Mouse (Mus musculus) liver, embryonic 16.5 days (tissue): ENCODE measurements at regions not wholly inside any gene's neighbourhood (a gene's known extent, or its start where the extent isn't known, plus 50 kb on each side); places are given as distances from the start of the nearest gene placed in this dataset.

Experiments used
- ATAC-seq: fragments of 200-750 bp; cut with Nextera tagmentation; 2 replicates; pipeline ENCODE4 v1.8.0; 2017; ENCODE audit warnings: low read depth, mild to moderate bottlenecking, moderate number of reproducible peaks, moderate library complexity
- H3K27ac ChIP-seq: fragments of 300-500 bp; sonication (generic); 2 replicates; pipeline ENCODE4 v1.5.1; 2014; ENCODE audit warnings: mild to moderate bottlenecking, low read length
- H3K27me3 ChIP-seq: fragments of 300-500 bp; sonication (generic); 2 replicates; pipeline ENCODE4 v1.6.1; 2014; ENCODE audit warnings: low read depth, low read length, mixed read lengths; ENCODE audit not compliant: control insufficient read depth, insufficient read depth
- H3K36me3 ChIP-seq: fragments of 300-500 bp; sonication (generic); 2 replicates; pipeline ENCODE4 v1.6.1; 2014; ENCODE audit warnings: mild to moderate bottlenecking; ENCODE audit not compliant: control insufficient read depth, insufficient read depth
- H3K4me1 ChIP-seq: fragments of 300-500 bp; sonication (generic); 2 replicates; pipeline ENCODE4 v1.6.1; 2014; ENCODE audit warnings: low read depth, low read length, mixed read lengths; ENCODE audit not compliant: control insufficient read depth
- H3K4me2 ChIP-seq: fragments of 300-500 bp; sonication (generic); 2 replicates; pipeline ENCODE4 v1.6.1; 2014; ENCODE audit warnings: low read depth, low read length, mixed read lengths
- H3K4me3 ChIP-seq: fragments of 300-500 bp; sonication (generic); 2 replicates; pipeline ENCODE4 v1.5.1; 2014; ENCODE audit warnings: low read depth, mild to moderate bottlenecking, low read length
- H3K9ac ChIP-seq: fragments of 300-500 bp; sonication (generic); 2 replicates; pipeline ENCODE4 v1.6.1; 2014; ENCODE audit warnings: low read depth, low read length
- H3K9me3 ChIP-seq: fragments of 300-500 bp; sonication (generic); replicated peaks from 2 replicates; pipeline ENCODE4 v1.6.1; 2016; ENCODE audit warnings: low read length; ENCODE audit not compliant: control insufficient read depth
- WGBS: fragments of 180-500 bp; shearing (Covaris S2); extraction: QIAGEN DNeasy Blood & Tissue Kit; methylation state at CpG from one replicate; pipeline ENCODE4 v1.1.7; 2014; ENCODE audit not compliant: insufficient replicate concordance; 5-methylcytosine and 5-hydroxymethylcytosine counted together

DNA sequence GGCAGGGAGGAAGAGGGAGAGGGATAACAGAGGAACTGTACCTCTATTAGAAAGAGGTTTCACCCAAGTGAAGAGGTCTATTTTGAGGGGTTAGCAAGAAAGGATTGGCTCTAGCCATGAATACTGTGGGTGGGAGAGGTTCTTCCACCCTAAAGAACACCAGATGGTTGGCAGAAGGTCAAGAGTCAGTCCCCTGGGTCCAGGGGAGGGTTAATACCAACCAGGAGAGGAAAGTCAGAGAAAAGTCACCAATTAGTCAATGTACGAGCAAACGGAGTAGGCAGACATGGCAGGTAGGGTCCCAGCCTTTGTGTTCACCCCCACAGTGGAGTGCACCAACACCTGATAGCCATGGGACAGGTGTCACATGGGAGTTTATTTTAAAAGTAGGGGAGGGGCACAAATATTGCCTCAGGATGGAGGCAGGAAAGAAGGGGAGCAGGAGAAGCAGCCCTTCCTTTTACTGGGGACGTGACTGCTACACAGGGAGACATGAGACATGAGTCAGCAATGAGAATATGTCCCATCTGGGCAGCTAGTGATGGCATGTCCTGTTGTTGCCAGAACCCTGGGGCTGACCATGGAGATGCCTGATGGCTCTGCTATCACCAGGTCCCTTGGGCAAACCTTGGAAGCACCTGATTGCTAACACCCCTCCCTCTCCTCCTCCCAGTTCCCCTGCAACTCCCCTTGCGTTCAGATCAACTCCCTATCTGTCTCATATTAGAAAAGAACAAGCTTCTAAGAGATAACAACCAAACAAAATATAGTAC, 593.4 kb upstream of the Cited2 start:
- ATAC-seq, result no peak
- H3K4me2 ChIP-seq, result no peak overlapping the region
- no peaks in the 10 kb centered on the region for H3K9me3 ChIP-seq
- H3K27me3 ChIP-seq, result no peaks in the 10 kb centered on the region
- no peaks in the 10 kb centered on the region for H3K36me3 ChIP-seq
- 69% methylated on average over 4 of the region's 4 CpGs for WGBS
- no peak overlapping the region for H3K27ac ChIP-seq
- H3K4me3 ChIP-seq, result no peak overlapping the region
- H3K9ac ChIP-seq, result no peak overlapping the region
- H3K4me1 ChIP-seq, result no peaks in the 10 kb centered on the region

DNA sequence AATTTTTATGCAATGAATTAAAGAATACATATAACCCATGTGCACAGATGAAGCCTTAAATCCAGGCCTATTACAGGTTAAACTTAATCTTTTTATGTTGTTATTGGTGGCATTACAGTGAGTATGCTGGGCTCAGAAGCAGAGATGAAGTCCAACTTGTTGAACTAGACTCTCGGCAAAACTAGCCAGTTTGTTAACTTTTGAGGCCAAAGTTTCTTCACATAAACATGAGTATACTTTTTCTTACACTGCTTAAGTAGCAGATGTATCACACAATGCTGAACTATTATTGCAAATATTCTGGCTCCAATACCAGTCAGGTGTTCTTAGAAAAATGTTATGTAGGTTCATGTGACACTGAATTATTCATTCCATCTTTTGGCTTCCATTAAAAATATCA, 592.4 kb upstream of the Cited2 start:
- no peaks in the 10 kb centered on the region for H3K4me1 ChIP-seq
- no peak overlapping the region for H3K4me3 ChIP-seq
- no peak overlapping the region for H3K4me2 ChIP-seq
- 57% methylated on average over 1 of the region's 1 CpGs for WGBS
- no peak for ATAC-seq
- H3K9ac ChIP-seq, result no peak overlapping the region
- no peaks in the 10 kb centered on the region for H3K36me3 ChIP-seq
- H3K27ac ChIP-seq, result no peak overlapping the region
- no peaks in the 10 kb centered on the region for H3K27me3 ChIP-seq
- no peaks in the 10 kb centered on the region for H3K9me3 ChIP-seq

DNA sequence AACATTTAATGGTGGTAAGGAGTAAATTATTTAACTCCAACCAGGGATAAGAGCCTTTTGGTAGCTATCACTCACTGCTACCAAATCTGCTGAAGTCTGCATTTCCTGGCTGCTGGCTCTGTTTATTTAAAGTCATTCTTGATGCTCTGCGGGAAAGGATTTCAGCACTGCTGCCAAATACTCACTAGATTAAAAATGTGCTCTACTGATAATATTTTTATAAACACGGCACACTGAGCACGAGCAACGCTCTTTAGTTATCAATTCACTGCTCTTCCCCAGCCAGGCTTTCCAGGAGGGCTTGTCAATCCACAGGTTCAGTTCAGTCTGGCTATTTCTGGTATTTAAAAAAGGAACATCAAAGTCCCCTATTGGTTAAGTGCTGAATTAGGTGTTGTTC, 591.3 kb upstream of the Cited2 start:
- no peaks in the 10 kb centered on the region for H3K9me3 ChIP-seq
- no peaks in the 10 kb centered on the region for H3K4me1 ChIP-seq
- H3K27ac ChIP-seq, result no peak overlapping the region
- H3K36me3 ChIP-seq, result no peaks in the 10 kb centered on the region
- H3K4me3 ChIP-seq, result no peak overlapping the region
- no peak overlapping the region for H3K9ac ChIP-seq
- ATAC-seq, result no peak
- 37% methylated on average over 4 of the region's 4 CpGs for WGBS
- H3K4me2 ChIP-seq, result no peak overlapping the region
- H3K27me3 ChIP-seq, result no peaks in the 10 kb centered on the region

DNA sequence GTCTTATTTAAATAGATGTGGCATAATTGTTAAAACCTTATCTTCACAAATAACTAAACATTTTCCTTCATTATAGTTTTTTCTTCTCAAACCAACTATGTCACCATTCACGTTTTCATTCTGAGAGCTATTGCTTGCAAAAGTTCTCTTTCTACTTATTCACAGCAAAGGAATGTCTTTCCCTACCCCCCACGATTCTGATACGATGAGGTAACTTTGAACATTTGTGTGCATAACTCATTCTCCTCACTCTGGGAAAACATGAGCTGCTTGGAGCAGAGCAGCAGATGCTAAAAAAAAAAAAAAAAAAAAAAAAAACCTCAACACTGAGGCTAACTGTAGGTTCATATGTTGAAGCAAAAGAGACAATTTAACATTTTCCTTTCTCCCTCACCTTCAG, 547.6 kb upstream of the Cited2 start:
- Histone ChIP-seq H3K27ac (no peak overlapping the region), H3K36me3 (no peaks in the 10 kb centered on the region), H3K9me3 (no peaks in the 10 kb centered on the region), H3K4me2 (no peak overlapping the region), H3K27me3 (no peaks in the 10 kb centered on the region), H3K4me3 (no peak overlapping the region), H3K9ac (no peak overlapping the region), H3K4me1 (no peaks in the 10 kb centered on the region)
- no peak for ATAC-seq
- WGBS, result 56% methylated on average over 3 of the region's 3 CpGs

DNA sequence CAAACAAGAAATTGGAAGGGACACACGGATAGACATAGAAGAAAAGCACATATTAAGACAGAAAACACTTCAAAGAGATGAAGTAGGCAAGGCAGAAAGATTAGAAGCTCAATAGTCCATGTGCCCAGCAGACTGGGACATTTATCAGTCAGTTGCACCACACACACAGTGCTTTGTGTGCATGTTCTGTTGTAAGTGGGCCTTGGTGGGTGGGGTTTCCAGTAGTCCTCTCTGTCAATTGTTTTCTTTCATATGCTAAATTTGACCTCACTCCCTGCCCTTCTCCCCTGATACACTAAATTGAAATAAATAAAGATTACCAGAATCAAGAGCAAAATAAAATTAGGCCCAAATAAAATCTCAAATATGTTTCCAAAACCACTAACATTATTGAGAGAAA, 546.0 kb upstream of the Cited2 start:
- H3K4me2 ChIP-seq, result no peak overlapping the region
- no peak overlapping the region for H3K27ac ChIP-seq
- H3K4me3 ChIP-seq, result no peak overlapping the region
- H3K9ac ChIP-seq, result no peak overlapping the region
- no peaks in the 10 kb centered on the region for H3K9me3 ChIP-seq
- no peaks in the 10 kb centered on the region for H3K27me3 ChIP-seq
- H3K4me1 ChIP-seq, result no peaks in the 10 kb centered on the region
- WGBS, result 41% methylated on average over 1 of the region's 1 CpGs
- H3K36me3 ChIP-seq, result no peaks in the 10 kb centered on the region
- ATAC-seq, result no peak

DNA sequence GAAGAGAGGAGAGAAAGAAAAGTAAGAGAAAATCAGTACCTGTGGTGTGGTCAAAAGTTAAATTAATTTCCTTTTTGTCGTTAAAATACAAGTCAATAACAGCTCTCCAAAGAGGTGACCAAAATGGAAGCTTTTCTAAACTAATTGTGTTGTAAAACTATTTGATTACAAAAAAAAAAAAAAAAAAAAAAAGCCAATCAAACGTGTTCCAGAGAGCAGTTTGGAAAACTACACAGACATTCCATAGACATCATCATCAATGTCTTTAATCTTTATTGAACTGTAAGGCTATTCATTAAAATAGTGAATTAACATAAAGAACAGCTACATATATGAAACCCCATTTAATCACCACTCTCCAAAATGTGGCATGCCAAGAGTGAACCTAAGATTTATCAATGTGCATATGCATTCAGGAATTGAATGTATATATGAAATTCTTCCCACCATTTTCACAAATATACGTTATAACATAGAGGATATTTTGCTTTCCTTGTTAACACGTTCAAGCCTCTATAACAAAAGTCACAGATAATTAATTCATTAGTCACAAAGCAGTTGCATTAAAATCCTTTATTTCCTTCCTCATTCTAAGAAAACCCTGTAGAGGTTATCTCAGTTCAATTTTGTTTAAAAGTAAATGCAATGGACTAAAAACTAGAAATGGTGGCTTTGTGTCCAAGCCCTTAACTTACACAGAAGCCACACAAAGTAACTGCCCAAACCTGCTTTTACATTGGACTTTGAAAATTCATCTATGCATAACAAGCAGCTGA, 545.3 kb upstream of the Cited2 start:
- H3K9ac ChIP-seq, result no peak overlapping the region
- no peak overlapping the region for H3K27ac ChIP-seq
- no peak overlapping the region for H3K4me3 ChIP-seq
- no peak overlapping the region for H3K4me2 ChIP-seq
- no peaks in the 10 kb centered on the region for H3K36me3 ChIP-seq
- ATAC-seq, result no peak
- H3K4me1 ChIP-seq, result no peaks in the 10 kb centered on the region
- 52% methylated on average over 4 of the region's 4 CpGs for WGBS
- no peaks in the 10 kb centered on the region for H3K27me3 ChIP-seq
- H3K9me3 ChIP-seq, result no peaks in the 10 kb centered on the region

DNA sequence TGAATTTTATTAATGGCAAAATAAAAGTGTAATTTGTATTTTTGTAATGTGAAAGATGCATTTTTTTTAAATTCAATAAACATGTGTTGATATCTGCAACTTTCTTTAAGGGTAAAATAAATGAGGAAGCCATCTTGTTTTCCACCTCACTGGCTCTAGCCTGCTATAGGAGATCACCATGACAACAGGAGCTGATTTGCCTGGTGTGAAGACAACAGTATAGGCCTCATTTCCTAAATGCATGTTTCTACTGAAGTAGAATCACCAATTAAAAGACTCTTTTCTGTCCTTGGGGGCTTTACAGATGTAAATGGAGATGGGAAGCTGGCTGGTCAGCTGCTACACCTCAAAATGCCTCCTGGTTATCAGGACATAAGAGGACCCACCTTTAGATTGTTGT, 544.4 kb upstream of the Cited2 start:
- H3K4me1 ChIP-seq, result no peaks in the 10 kb centered on the region
- H3K4me3 ChIP-seq, result no peak overlapping the region
- no peak overlapping the region for H3K27ac ChIP-seq
- H3K9ac ChIP-seq, result no peak overlapping the region
- H3K4me2 ChIP-seq, result no peak overlapping the region
- H3K36me3 ChIP-seq, result no peaks in the 10 kb centered on the region
- H3K9me3 ChIP-seq, result no peaks in the 10 kb centered on the region
- H3K27me3 ChIP-seq, result no peaks in the 10 kb centered on the region
- no peak for ATAC-seq

DNA sequence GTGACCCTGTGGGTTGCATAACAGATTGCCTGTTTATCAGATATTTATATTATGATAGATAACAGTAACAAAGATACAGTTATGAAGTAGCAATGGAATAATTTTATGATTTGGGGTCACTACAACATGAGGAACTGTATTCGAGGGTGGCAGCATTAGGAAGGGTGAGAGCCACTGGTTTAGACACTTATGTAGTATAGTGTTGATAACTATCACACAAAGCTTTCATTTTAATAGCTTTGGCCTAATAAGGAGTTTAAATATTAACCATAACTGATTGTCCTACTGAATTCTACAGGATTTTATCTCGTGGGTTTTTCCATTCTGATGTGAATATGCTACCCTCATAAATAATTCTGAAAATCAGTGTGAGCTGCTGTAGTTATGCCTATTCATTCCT, 538.6 kb upstream of the Cited2 start:
- WGBS, result 34% methylated on average over 2 of the region's 2 CpGs
- no peak overlapping the region for H3K9ac ChIP-seq

DNA sequence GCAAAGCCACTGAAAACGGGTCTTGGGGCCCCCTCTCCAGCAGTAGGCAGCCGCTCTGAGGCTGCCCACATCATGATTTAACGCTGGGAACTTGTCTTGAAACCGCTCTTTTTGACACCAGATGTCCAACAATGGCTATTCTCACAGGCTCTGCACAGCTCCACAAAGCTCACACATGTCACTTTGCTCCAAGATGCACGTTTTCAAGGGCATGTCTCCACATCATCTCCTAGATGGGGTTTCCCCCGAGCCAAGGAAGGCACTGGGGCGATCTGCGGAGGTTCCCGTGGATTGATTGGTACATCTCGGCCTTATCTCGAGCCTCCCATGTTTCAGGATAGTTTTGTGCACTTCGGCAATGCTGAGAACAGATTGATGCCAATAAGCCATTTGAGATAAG, 526.8 kb upstream of the Cited2 start:
- Histone ChIP-seq H3K9ac (no peak overlapping the region), H3K4me1 (no peaks in the 10 kb centered on the region), H3K4me2 (no peak overlapping the region), H3K27ac (no peak overlapping the region), H3K36me3 (no peaks in the 10 kb centered on the region), H3K4me3 (no peak overlapping the region), H3K27me3 (no peaks in the 10 kb centered on the region), H3K9me3 (no peaks in the 10 kb centered on the region)
- 46% methylated on average over 12 of the region's 12 CpGs for WGBS
- ATAC-seq, result no peak

More for the DNA sequence above, 538.6 kb upstream of the Cited2 start:
- no peak for ATAC-seq
- Histone ChIP-seq H3K27ac (no peak overlapping the region), H3K36me3 (no peaks in the 10 kb centered on the region), H3K4me2 (no peak overlapping the region), H3K4me3 (no peak overlapping the region), H3K9me3 (no peaks in the 10 kb centered on the region), H3K27me3 (no peaks in the 10 kb centered on the region), H3K4me1 (no peaks in the 10 kb centered on the region)
